Mouse (Mus musculus): ENCODE results near the gene Etnk1.

DNA sequence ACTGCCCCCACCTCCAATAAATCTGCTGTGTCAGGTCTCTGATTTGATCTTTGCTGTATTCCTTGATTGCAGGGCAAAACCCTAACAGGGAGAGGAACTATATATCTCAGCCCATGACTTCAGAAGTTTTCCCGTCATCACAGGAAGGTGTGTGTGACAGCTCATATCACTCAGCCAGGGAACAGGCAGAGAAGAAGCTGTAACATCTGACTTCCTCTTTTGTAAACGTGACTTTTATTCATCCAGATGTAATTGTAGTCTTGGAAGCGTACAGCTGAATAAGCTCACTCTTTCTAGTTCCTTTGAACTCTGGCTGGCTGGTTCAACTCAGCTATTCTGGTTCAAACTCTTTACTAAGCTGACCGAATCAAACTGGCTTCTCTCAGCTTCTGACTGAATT is 36.6 kb upstream of the Etnk1 start:
- TF ChIP-seq CTCF (IDR thresholded peaks at IDR 0.05) (no peak), EP300 (IDR thresholded peaks at IDR 0.05) (no peak)
